Mouse (Mus musculus) regulatory T cell (primary cell): ENCODE measurements around the gene Gm13102.
"Not testable (repeated sequence)": the region's sequence is repeated elsewhere in the genome, so short reads cannot be mapped to it uniquely, and the experiment has no call there.

Source experiments
- in situ Hi-C: fragments of 300-600 bp; cut with MboI, MseI; formaldehyde crosslinking; loops from one replicate; pipeline ENCODE4 v1.15.1; 2025; ENCODE audit warnings: high pct_unique_total_duplicates

The Gm13102 gene

GRCm38 (mm10) chr4:144106174-144106573, at the start of gene Gm13102:
Gene Gm13102 (plus strand): TSS chr4:144106474.
- in situ Hi-C loops, result not testable (repeated sequence)

- in situ Hi-C loops, result not testable (repeated sequence)
These were observed 47.4 kb upstream of the Gm13102 start, which contains the start of gene Pramel4 for GRCm38 (mm10) chr4:144058826-144059225. Gene Pramel4 (plus strand): TSS chr4:144059126.
